Mouse (Mus musculus) erythroblast, embryonic 14.5 days (primary cell): ENCODE data around the gene Slco1a1.

Experiments
- GATA1 ChIP-seq: IDR thresholded peaks from 2 replicates; pipeline ENCODE4 v1.6.1; 2012; ENCODE audit warnings: low read length, inconsistent platforms, mixed read lengths
- TAL1 ChIP-seq: IDR thresholded peaks from 3 replicates; pipeline ENCODE4 v1.6.1; 2012; ENCODE audit warnings: low read length, inconsistent platforms, mixed read lengths

- TF ChIP-seq GATA1 = no peak
- TF ChIP-seq TAL1 = no peak
These were observed 37.9 kb upstream of the Slco1a1 start for GRCm38 (mm10) chr6:141984644-141985043.
